Mouse (Mus musculus) heart, embryonic 13.5 days (tissue): Measurements from ENCODE around the gene Gpr176. TPM values are rescaled to one million over a fixed set of nuclear protein-coding genes. Genes with fewer than 3 reads are reported as not detected.

Source experiments
- ATAC-seq: fragments of 200-750 bp; cut with Nextera tagmentation; 2 replicates; pipeline ENCODE4 v1.8.0; 2017; ENCODE audit warnings: moderate TSS enrichment; ENCODE audit not compliant: insufficient number of reproducible peaks, low FRiP score, low TSS enrichment; ENCODE audit errors: extremely low read depth
- H3K27ac ChIP-seq: fragments of 300-500 bp; sonication (generic); replicated peaks from 2 replicates; pipeline ENCODE4 v1.5.1; 2015; ENCODE audit warnings: moderate library complexity, mild to moderate bottlenecking, inconsistent platforms
- H3K27me3 ChIP-seq: fragments of 300-500 bp; sonication (generic); replicated peaks from 2 replicates; pipeline ENCODE4 v1.6.1; 2015; ENCODE audit warnings: mild to moderate bottlenecking, inconsistent platforms
- H3K36me3 ChIP-seq: fragments of 300-500 bp; sonication (generic); 2 replicates; pipeline ENCODE4 v1.6.1; 2015; ENCODE audit warnings: mild to moderate bottlenecking, inconsistent platforms
- H3K4me1 ChIP-seq: fragments of 300-500 bp; sonication (generic); 2 replicates; pipeline ENCODE4 v1.6.1; 2015; ENCODE audit warnings: inconsistent platforms
- H3K4me2 ChIP-seq: fragments of 300-500 bp; sonication (generic); 2 replicates; pipeline ENCODE4 v1.6.1; 2015; ENCODE audit warnings: inconsistent platforms, mild to moderate bottlenecking, moderate library complexity
- H3K4me3 ChIP-seq: fragments of 300-500 bp; sonication (generic); 2 replicates; pipeline ENCODE4 v1.5.1; 2015; ENCODE audit warnings: moderate library complexity, mild to moderate bottlenecking, inconsistent platforms
- H3K9ac ChIP-seq: fragments of 300-500 bp; sonication (generic); 2 replicates; pipeline ENCODE4 v1.6.1; 2015; ENCODE audit warnings: inconsistent platforms, mild to moderate bottlenecking, moderate library complexity
- H3K9me3 ChIP-seq: fragments of 300-500 bp; sonication (generic); 2 replicates; pipeline ENCODE4 v1.6.1; 2016; ENCODE audit warnings: inconsistent platforms
- WGBS: fragments of 180-500 bp; shearing (Covaris S2); methylation state at CpG from one replicate; pipeline ENCODE4 v1.1.7; 2015; ENCODE audit warnings: mixed read lengths; 5-methylcytosine and 5-hydroxymethylcytosine counted together
- polyA plus RNA-seq: library from polyadenylated mRNA; unstranded; fragments of >200 nt; fragmentation: Nextera tagmentation; extraction: Ambion mirVana; gene quantifications from 2 replicates; pipeline ENCODE4 v1.2.1, GENCODE M21; 2015

Gene Gpr176
- polyA plus RNA-seq, 1 experiment from 2014 or later = 0.19 TPM

- Histone ChIP-seq H3K4me1 (no peaks in the 10 kb centered on the region), H3K4me3 (no peak overlapping the region), H3K9me3 (no peaks in the 10 kb centered on the region), H3K9ac (no peak overlapping the region), H3K27me3 (no peaks in the 10 kb centered on the region), H3K27ac (no peak overlapping the region), H3K4me2 (no peak overlapping the region), H3K36me3 (no peaks in the 10 kb centered on the region)
- 88% methylated on average over 4 of the region's 4 CpGs for WGBS
- no peak for ATAC-seq
Measured at GRCm38 (mm10) chr2:118321094-118321493, 52.1 kb downstream of the Gpr176 start.

- no peak overlapping the region for H3K4me3 ChIP-seq
- H3K27ac ChIP-seq = no peak overlapping the region
- no peaks in the 10 kb centered on the region for H3K36me3 ChIP-seq
- H3K9me3 ChIP-seq = no peaks in the 10 kb centered on the region
- no peaks in the 10 kb centered on the region for H3K4me1 ChIP-seq
- no peak overlapping the region for H3K4me2 ChIP-seq
- H3K9ac ChIP-seq = no peak overlapping the region
- WGBS = 75% methylated on average over 4 of the region's 4 CpGs
- H3K27me3 ChIP-seq = no peaks in the 10 kb centered on the region
- no peak for ATAC-seq
Measured at GRCm38 (mm10) chr2:118320519-118320918, 52.7 kb downstream of the Gpr176 start.

- no peak overlapping the region for H3K4me2 ChIP-seq
- no peaks in the 10 kb centered on the region for H3K27me3 ChIP-seq
- no peak overlapping the region for H3K4me3 ChIP-seq
- H3K9me3 ChIP-seq = no peaks in the 10 kb centered on the region
- WGBS = 53% methylated on average over 5 of the region's 5 CpGs
- H3K9ac ChIP-seq = no peak overlapping the region
- no peak for ATAC-seq
- H3K27ac ChIP-seq = no peak overlapping the region
- no peaks in the 10 kb centered on the region for H3K4me1 ChIP-seq
- H3K36me3 ChIP-seq = no peaks in the 10 kb centered on the region
Measured at GRCm38 (mm10) chr2:118319176-118319575, 54.0 kb downstream of the Gpr176 start.

DNA sequence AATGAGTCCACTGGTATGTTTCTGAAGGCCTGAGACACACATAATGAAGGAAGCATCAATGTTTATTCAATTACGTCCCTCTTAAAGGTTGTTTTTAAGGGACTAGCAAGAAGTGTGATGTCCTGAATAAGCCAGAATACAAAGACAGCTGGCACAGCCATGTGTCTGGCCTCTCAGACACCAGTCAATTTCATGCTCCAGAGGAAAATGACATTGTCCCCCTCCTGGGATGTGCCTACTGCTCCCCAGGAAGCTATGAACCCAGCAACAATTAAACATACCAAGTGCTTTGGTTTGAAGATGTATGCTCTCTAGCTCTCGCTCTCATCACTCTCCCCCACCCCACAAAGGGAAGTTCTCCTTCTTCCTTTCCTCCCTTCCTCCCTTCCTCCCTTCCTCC lies 56.3 kb downstream of the Gpr176 start:
- WGBS = 60% methylated on average over 2 of the region's 2 CpGs
- H3K36me3 ChIP-seq = no peaks in the 10 kb centered on the region
- no peak overlapping the region for H3K4me2 ChIP-seq
- no peaks in the 10 kb centered on the region for H3K9me3 ChIP-seq
- no peak overlapping the region for H3K27ac ChIP-seq
- H3K4me3 ChIP-seq = no peak overlapping the region
- no peaks in the 10 kb centered on the region for H3K27me3 ChIP-seq
- no peaks in the 10 kb centered on the region for H3K4me1 ChIP-seq
- no peak for ATAC-seq
- H3K9ac ChIP-seq = no peak overlapping the region

GRCm38 (mm10) chr2:118315656-118316402 lies 57.4 kb downstream of the Gpr176 start:
- no peak for ATAC-seq
- no peaks in the 10 kb centered on the region for H3K36me3 ChIP-seq
- no peak overlapping the region for H3K4me3 ChIP-seq
- 76% methylated on average over 12 of the region's 12 CpGs for WGBS
- no peaks in the 10 kb centered on the region for H3K9me3 ChIP-seq
- no peaks in the 10 kb centered on the region for H3K4me1 ChIP-seq
- H3K4me2 ChIP-seq = no peak overlapping the region
- no peak overlapping the region for H3K27ac ChIP-seq
- H3K27me3 ChIP-seq = no peaks in the 10 kb centered on the region
- no peak overlapping the region for H3K9ac ChIP-seq

GRCm38 (mm10) chr2:118307561-118307960 lies 65.7 kb downstream of the Gpr176 start:
- Histone ChIP-seq H3K9me3 (no peaks in the 10 kb centered on the region), H3K4me2 (no peak overlapping the region), H3K4me3 (no peak overlapping the region), H3K27ac (no peak overlapping the region), H3K9ac (no peak overlapping the region), H3K4me1 (no peaks in the 10 kb centered on the region), H3K36me3 (no peaks in the 10 kb centered on the region), H3K27me3 (0 out of 2 replicates have a peak, but pooled peaks cover 5% of the 10 kb centered on the region)
- WGBS = 65% methylated on average over 8 of the region's 8 CpGs
- ATAC-seq = no peak

DNA sequence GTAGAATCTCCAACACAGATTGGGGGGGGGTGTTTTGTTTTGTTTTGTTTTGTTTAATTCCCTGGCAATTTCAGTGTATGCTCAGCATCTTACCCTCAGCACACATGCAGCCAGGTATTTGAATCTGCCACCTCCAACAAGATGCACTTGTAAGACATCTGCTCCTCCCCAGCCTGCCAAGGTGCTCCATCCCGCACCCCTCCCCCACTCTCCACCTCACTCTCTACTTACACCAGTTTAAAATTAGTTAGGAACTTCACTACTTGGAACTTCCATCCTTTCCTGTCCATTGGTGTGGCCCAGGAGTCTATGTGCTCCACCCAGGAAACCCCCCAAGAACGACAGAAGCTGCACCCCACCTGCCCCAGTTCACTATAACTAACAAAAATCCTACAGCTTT lies 66.3 kb downstream of the Gpr176 start:
- no peaks in the 10 kb centered on the region for H3K9me3 ChIP-seq
- WGBS = 78% methylated on average over 2 of the region's 2 CpGs
- no peaks in the 10 kb centered on the region for H3K36me3 ChIP-seq
- H3K4me2 ChIP-seq = no peak overlapping the region
- H3K9ac ChIP-seq = no peak overlapping the region
- no peak overlapping the region for H3K4me3 ChIP-seq
- 0 out of 2 replicates have a peak, but pooled peaks cover 5% of the 10 kb centered on the region for H3K27me3 ChIP-seq
- H3K4me1 ChIP-seq = no peaks in the 10 kb centered on the region
- no peak overlapping the region for H3K27ac ChIP-seq
- ATAC-seq = no peak

GRCm38 (mm10) chr2:118306522-118306895 lies 66.7 kb downstream of the Gpr176 start:
- ATAC-seq = no peak
- no peak overlapping the region for H3K9ac ChIP-seq
- 54% methylated on average over 3 of the region's 3 CpGs for WGBS

GRCm38 (mm10) chr2:118305827-118306521 lies 67.2 kb downstream of the Gpr176 start:
- H3K4me3 ChIP-seq = no peak overlapping the region
- H3K4me1 ChIP-seq = no peaks in the 10 kb centered on the region
- H3K9ac ChIP-seq = no peak overlapping the region
- no peak for ATAC-seq
- H3K27me3 ChIP-seq = 0 out of 2 replicates have a peak, but pooled peaks cover 5% of the 10 kb centered on the region
- no peak overlapping the region for H3K27ac ChIP-seq
- no peaks in the 10 kb centered on the region for H3K9me3 ChIP-seq
- no peaks in the 10 kb centered on the region for H3K36me3 ChIP-seq
- H3K4me2 ChIP-seq = no peak overlapping the region
- WGBS = 70% methylated on average over 7 of the region's 7 CpGs

More at GRCm38 (mm10) chr2:118306522-118306895, 66.7 kb downstream of the Gpr176 start:
- Histone ChIP-seq H3K9me3 (no peaks in the 10 kb centered on the region), H3K27me3 (0 out of 2 replicates have a peak, but pooled peaks cover 5% of the 10 kb centered on the region), H3K36me3 (no peaks in the 10 kb centered on the region), H3K4me1 (no peaks in the 10 kb centered on the region), H3K4me3 (no peak overlapping the region), H3K4me2 (no peak overlapping the region), H3K27ac (no peak overlapping the region)

DNA sequence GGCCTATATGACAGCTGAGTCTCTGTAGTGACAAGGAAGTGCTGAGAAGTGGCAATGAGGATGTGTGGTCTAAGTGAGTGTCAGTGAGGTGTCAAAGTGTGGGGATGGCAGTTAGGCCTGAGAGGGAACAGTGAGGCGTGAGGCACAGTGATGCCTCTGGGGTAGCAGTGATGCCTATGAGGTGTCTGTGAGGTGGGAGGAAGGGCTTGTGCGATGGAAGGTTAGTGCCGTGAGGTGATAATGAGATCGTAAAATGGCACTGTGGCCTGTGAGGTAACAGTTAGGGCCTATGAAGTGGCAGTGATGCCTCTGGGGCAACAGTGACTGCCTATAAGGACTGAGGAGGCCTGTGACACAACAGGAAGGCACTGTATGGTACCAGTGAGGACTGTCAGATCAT lies 69.8 kb downstream of the Gpr176 start:
- Histone ChIP-seq H3K27me3 (0 out of 2 replicates have a peak, but pooled peaks cover 5% of the 10 kb centered on the region), H3K9me3 (no peaks in the 10 kb centered on the region), H3K9ac (no peak overlapping the region), H3K4me3 (no peak overlapping the region), H3K27ac (no peak overlapping the region), H3K4me2 (no peak overlapping the region), H3K4me1 (no peaks in the 10 kb centered on the region), H3K36me3 (no peaks in the 10 kb centered on the region)
- WGBS = 74% methylated on average over 4 of the region's 4 CpGs
- ATAC-seq = no peak

- no peaks in the 10 kb centered on the region for H3K9me3 ChIP-seq
- ATAC-seq = no peak
- H3K4me3 ChIP-seq = no peak overlapping the region
- H3K4me1 ChIP-seq = no peaks in the 10 kb centered on the region
- H3K4me2 ChIP-seq = no peak overlapping the region
- H3K27ac ChIP-seq = no peak overlapping the region
- H3K27me3 ChIP-seq = no peaks in the 10 kb centered on the region
- no peaks in the 10 kb centered on the region for H3K36me3 ChIP-seq
- H3K9ac ChIP-seq = no peak overlapping the region
- 68% methylated on average over 2 of the region's 2 CpGs for WGBS
Measured at GRCm38 (mm10) chr2:118301656-118302055, 71.6 kb downstream of the Gpr176 start.
